Mouse (Mus musculus) thymus, adult 2 months (tissue): ENCODE measurements around the gene Srgap1. TPM values are rescaled to one million over a fixed set of nuclear protein-coding genes. Genes with fewer than 3 reads are reported as not detected.
"Not testable (repeated sequence)": the region's sequence is repeated elsewhere in the genome, so short reads cannot be mapped to it uniquely, and the experiment has no call there.

Source experiments
- DNase-seq: peaks from one replicate; pipeline ENCODE4 v3.0.0; 2021
- H3K27ac ChIP-seq: fragments of 200-500 bp; 2 replicates; pipeline ENCODE4 v1.5.1; 2012; ENCODE audit warnings: low read length, control low read depth; ENCODE audit not compliant: control insufficient read depth, insufficient read depth
- H3K27me3 ChIP-seq: fragments of 200-500 bp; 2 replicates; pipeline ENCODE4 v1.6.1; 2012; ENCODE audit warnings: mild to moderate bottlenecking, low read length, moderate library complexity, mixed read lengths; ENCODE audit not compliant: control insufficient read depth, insufficient read depth
- H3K36me3 ChIP-seq: fragments of 200-500 bp; 2 replicates; pipeline ENCODE4 v1.6.1; 2012; ENCODE audit warnings: mild to moderate bottlenecking, low read length, moderate library complexity; ENCODE audit not compliant: control insufficient read depth, insufficient read depth
- H3K4me1 ChIP-seq: fragments of 200-500 bp; replicated peaks from 2 replicates; pipeline ENCODE4 v1.6.1; 2012; ENCODE audit warnings: low read length; ENCODE audit not compliant: control insufficient read depth, insufficient read depth
- H3K4me3 ChIP-seq: fragments of 200-500 bp; 2 replicates; pipeline ENCODE4 v1.5.1; 2012; ENCODE audit warnings: mild to moderate bottlenecking, low read length, control low read depth, moderate library complexity; ENCODE audit not compliant: control insufficient read depth, insufficient read depth
- CTCF ChIP-seq: fragments of 200-500 bp; IDR thresholded peaks from 2 replicates; pipeline ENCODE4 v1.5.1; 2012; ENCODE audit warnings: mild to moderate bottlenecking, control low read depth, low read length, moderate library complexity, borderline replicate concordance; ENCODE audit not compliant: control insufficient read depth, poor library complexity, insufficient read depth; ENCODE audit errors: extremely low read depth
- POLR2A ChIP-seq: fragments of 200-500 bp; IDR thresholded peaks from 2 replicates; pipeline ENCODE4 v1.6.1; 2012; ENCODE audit warnings: mild to moderate bottlenecking, low read length, control low read depth, moderate library complexity; ENCODE audit not compliant: control insufficient read depth, poor library complexity, insufficient read depth; ENCODE audit errors: extremely low read depth
- WGBS: fragments of 180-500 bp; shearing (Covaris S2); methylation state at CpG from one replicate; pipeline ENCODE4 v1.1.7; 2018; 5-methylcytosine and 5-hydroxymethylcytosine counted together
- polyA plus RNA-seq: library from polyadenylated mRNA; depleted of rRNA; stranded (reverse); fragments of >200 nt; gene quantifications from 2 replicates; pipeline ENCODE4 v1.2.3, GENCODE M21; 2012

Gene Srgap1
- polyA plus RNA-seq, 1 experiment, result 1.0 TPM

- Histone ChIP-seq H3K4me3 (no peak overlapping the region), H3K36me3 (no peaks in the 10 kb centered on the region), H3K27me3 (no peaks in the 10 kb centered on the region), H3K4me1 (no peaks in the 10 kb centered on the region), H3K27ac (no peak overlapping the region)
- 95% methylated on average over 3 of the region's 3 CpGs for WGBS
- DNase-seq, result no peak
- TF ChIP-seq CTCF, result no peak
- TF ChIP-seq POLR2A, result no peak
These were observed 258.6 kb downstream of the Srgap1 start for GRCm38 (mm10) chr10:121788536-121788935.

GRCm38 (mm10) chr10:121781159-121781558 is 266.0 kb downstream of the Srgap1 start:
- no peaks in the 10 kb centered on the region for H3K27me3 ChIP-seq
- no peaks in the 10 kb centered on the region for H3K36me3 ChIP-seq
- peaks cover 5% of the 10 kb centered on the region for H3K4me1 ChIP-seq
- DNase-seq, result peak; percentile 10
- no peak overlapping the region for H3K27ac ChIP-seq
- 53% methylated on average over 14 of the region's 14 CpGs for WGBS
- TF ChIP-seq CTCF (no peak), POLR2A (no peak)
- H3K4me3 ChIP-seq, result no peak overlapping the region

- H3K27ac ChIP-seq, result no peak overlapping the region
- no peak for DNase-seq
- TF ChIP-seq POLR2A, result no peak
- TF ChIP-seq CTCF, result no peak
- no peaks in the 10 kb centered on the region for H3K36me3 ChIP-seq
- peaks cover under 1% of the 10 kb centered on the region; the same call in 1 of the 2 replicates for H3K4me1 ChIP-seq
- WGBS, result 77% methylated on average over 3 of the region's 3 CpGs
- H3K27me3 ChIP-seq, result no peaks in the 10 kb centered on the region
- no peak overlapping the region for H3K4me3 ChIP-seq
These were observed 271.1 kb downstream of the Srgap1 start for GRCm38 (mm10) chr10:121775990-121776389.

- Histone ChIP-seq H3K36me3 (no peaks in the 10 kb centered on the region), H3K4me3 (no peak overlapping the region), H3K4me1 (no peaks in the 10 kb centered on the region), H3K27ac (no peak overlapping the region), H3K27me3 (no peaks in the 10 kb centered on the region)
- no peak for TF ChIP-seq POLR2A
- no peak for TF ChIP-seq CTCF
- no peak for DNase-seq
- 82% methylated on average over 4 of the region's 4 CpGs for WGBS
These were observed 273.3 kb downstream of the Srgap1 start for GRCm38 (mm10) chr10:121773813-121774212.

GRCm38 (mm10) chr10:121770624-121771577 is 276.2 kb downstream of the Srgap1 start:
- 44% methylated on average over 20 of the region's 20 CpGs for WGBS
- no peaks in the 10 kb centered on the region for H3K27me3 ChIP-seq
- no peak overlapping the region for H3K4me3 ChIP-seq
- no peaks in the 10 kb centered on the region for H3K4me1 ChIP-seq
- no peak overlapping the region for H3K27ac ChIP-seq
- DNase-seq, result peak; percentile 30
- TF ChIP-seq POLR2A, result no peak
- TF ChIP-seq CTCF, result no peak
- no peaks in the 10 kb centered on the region for H3K36me3 ChIP-seq

GRCm38 (mm10) chr10:121769711-121770110 is 277.4 kb downstream of the Srgap1 start:
- H3K27me3 ChIP-seq, result no peaks in the 10 kb centered on the region
- no peak for TF ChIP-seq CTCF
- no peak for TF ChIP-seq POLR2A
- no peaks in the 10 kb centered on the region for H3K4me1 ChIP-seq
- no peak overlapping the region for H3K4me3 ChIP-seq
- no peaks in the 10 kb centered on the region for H3K36me3 ChIP-seq
- H3K27ac ChIP-seq, result no peak overlapping the region
- 94% methylated on average over 5 of the region's 5 CpGs for WGBS
- DNase-seq, result no peak

GRCm38 (mm10) chr10:121767295-121767694 is 279.8 kb downstream of the Srgap1 start:
- DNase-seq, result peak; percentile 12

More at GRCm38 (mm10) chr10:121767295-121767694, 279.8 kb downstream of the Srgap1 start:
- H3K4me1 ChIP-seq, H3K4me3 ChIP-seq, H3K27ac ChIP-seq, H3K36me3 ChIP-seq, H3K27me3 ChIP-seq: not testable (repeated sequence)
- 89% methylated on average over 3 of the region's 3 CpGs for WGBS
